Mouse (Mus musculus): Measurements from ENCODE around the gene Adarb1.

DNA sequence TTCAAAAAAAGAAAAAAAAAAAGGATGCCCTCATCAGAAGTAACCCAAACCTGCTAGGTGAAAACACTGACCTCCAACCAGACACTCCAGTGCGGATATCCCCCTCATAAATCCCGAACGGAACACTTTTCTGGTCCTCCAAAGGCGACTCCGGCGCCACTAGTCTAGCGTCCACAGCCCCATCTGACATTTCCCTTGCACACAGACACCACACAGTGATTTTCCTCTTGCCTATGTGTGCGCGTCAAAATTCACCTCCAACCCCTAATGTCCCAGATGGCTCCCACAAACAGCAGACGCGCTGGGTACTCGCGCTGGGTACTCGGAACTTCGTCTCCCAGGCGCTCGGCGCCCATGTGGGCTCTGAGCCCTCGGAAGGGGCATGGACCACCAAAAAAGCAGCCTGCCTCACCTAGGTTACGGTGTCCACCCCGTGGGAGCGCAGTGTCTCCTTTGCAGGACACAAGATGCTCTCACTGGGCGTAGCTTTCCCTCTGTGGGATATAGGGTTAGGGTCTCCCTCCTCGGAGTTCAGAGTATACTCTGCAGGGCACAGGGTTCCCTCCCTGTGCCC lies 1.3 kb downstream of the Adarb1 start:
- TF ChIP-seq CTCF (IDR thresholded peaks at IDR 0.05; ENCODE audit: borderline replicate concordance, insufficient read depth, low read length) (no peak), POLR2A (IDR thresholded peaks at IDR 0.05; ENCODE audit: low read depth, low read length) (no peak)
